Mouse (Mus musculus) gastrocnemius, postnatal 10 days (tissue): ENCODE results near the gene Gm47189. TPM values are rescaled to one million over a fixed set of nuclear protein-coding genes. Genes with fewer than 3 reads are reported as not detected.
"Not testable (repeated sequence)": the region's sequence is repeated elsewhere in the genome, so short reads cannot be mapped to it uniquely, and the experiment has no call there.

ENCODE experiments used
- DNase-seq: peaks from one replicate; pipeline ENCODE4 v3.0.0; 2021; ENCODE audit warnings: mixed read lengths
- long read RNA-seq, 2 experiments: library from polyadenylated mRNA; stranded (forward); transcript quantifications; one replicate each; pipeline ENCODE4 v2.0.0; 2021
- total RNA-seq, 2 experiments: library from RNA; stranded (reverse); gene quantifications; 2 replicates each; pipeline ENCODE4 v1.2.3; 2021

The Gm47189 gene
- not detected for total RNA-seq
- long read RNA-seq, experiment 1, result 0 reads
- long read RNA-seq, experiment 2, result 0 reads

DNA sequence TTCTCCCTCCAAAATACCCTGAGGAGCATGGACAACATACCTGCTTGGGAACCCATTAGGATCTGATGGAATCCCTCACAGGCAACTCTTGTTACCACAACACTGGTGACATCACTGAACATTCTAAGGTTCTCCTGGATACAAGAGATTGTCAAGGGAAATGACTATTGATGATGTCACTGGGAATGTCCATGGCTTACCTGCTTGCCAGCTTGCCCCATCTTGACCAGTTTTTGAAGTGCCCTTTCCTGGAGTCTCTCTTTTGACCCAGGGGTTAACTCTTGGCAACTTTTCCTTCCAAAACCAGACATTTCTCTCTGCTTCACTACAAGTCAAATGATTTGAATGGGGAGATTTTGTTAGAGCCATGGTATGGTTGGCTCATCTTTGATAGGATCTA, at the start of gene Gm47189:
Gene Gm47189, minus strand, starts transcription at position 101 of the 400 bp plus-strand sequence.
- not testable (repeated sequence) for DNase-seq

DNA sequence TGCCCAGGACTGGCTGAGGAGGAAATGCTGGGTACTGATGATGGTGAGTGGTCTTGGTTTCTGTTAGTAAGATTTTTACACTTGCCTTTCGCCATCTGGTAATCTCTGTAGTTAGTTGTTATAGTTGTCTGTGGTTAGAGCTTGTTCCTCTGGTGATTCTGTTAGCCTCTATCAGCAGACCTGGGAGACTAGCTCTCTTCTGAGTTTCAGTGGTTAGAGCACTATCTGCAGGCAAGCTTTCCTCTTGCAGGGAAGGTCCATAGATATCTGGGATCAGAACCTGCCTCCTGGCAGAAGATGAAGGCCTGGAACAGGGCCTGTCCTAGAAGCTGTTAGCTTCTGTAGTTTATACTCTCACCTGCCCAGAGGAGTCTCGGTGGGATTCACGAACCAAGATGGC, 16.3 kb downstream of the Gm47189 start:
- DNase-seq, result not testable (repeated sequence)

DNA sequence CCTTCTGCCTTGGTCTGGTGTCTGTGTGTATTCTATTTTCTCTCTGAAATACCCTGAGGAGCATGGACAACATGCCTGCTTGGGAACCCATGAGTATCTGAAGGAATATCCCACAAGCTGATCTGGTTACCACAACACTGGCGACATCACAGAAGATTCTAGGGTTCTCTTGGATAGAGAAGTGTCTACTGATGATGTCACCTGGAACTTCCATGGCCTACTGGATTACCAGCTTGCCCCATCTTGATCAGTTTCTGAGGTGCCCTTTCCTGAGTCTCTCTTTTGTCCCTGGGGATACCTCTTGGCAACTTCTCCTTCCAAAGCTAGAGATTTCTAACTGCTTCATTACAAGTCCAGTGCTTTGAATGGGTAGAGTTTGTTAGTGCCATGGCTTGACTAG, 21.7 kb downstream of the Gm47189 start, which contains the start of gene Gm7929:
Gene Gm7929, minus strand, starts transcription at position 101 of the 400 bp plus-strand sequence.
- DNase-seq, result not testable (repeated sequence)

DNA sequence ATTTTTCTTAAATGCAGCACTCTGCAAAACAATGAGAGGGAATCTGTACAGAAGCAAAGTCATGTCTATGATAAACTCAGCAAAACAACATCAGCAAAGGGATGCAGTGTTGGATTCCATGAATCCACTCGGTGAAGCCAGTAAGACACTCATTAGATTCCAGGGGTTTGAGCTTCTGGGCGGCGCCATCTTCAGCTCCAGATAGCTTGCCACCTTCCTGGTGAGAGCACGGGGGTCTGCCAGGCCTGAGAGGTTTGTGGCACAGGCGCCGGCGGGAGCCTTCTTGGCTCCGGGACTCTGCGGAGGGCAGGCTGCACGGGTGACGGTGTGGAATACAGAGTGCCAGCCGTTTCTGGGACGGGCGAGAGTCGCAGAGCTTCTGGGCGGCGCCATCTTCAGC, 48.8 kb downstream of the Gm47189 start:
- DNase-seq, result not testable (repeated sequence)

DNA sequence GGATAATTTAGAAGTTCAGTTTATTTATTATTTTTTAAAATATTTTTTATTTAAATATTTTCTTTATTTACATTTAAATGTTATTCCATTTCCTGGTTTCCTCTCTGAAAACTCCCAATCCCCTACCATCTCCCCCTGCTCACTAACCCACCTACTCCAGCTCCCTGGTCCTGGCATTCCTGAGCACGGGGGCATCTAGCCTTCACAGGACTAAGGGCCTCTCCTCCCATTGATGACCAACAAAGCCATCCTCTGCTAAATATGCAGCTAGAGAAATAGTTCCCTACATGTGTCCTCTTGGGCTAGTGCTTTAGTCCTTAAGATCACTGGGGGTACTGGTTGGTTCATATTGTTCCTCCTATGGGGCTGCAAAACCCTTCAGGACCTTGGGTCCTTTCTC, 55.1 kb downstream of the Gm47189 start:
- DNase-seq, result not testable (repeated sequence)

Other genes starting within 250 kb of the Gm47189 start
- not detected for gene Gm7970, start 216.9 kb downstream of the Gm47189 start, total RNA-seq
- not detected for gene 1700049E17Rik2, start 199.2 kb downstream of the Gm47189 start, total RNA-seq
- not detected for gene Gm3072, start 147.8 kb downstream of the Gm47189 start, total RNA-seq
- not detected for gene Gm3676, start 126.0 kb downstream of the Gm47189 start, total RNA-seq
- not detected for gene Gm8068, start 70.6 kb downstream of the Gm47189 start, total RNA-seq
- not detected for gene Gm7929, start 21.8 kb downstream of the Gm47189 start, total RNA-seq
- gene Gm7980, start 134.8 kb upstream of the Gm47189 start, total RNA-seq, result not detected
- gene 1700049E17Rik1, start 152.5 kb upstream of the Gm47189 start, total RNA-seq, result not detected
- not detected for gene 1700024B05Rik, start 171.6 kb upstream of the Gm47189 start, total RNA-seq
- not detected for gene Gm6401, start 195.5 kb upstream of the Gm47189 start, total RNA-seq
- gene Gm3543, start 210.9 kb upstream of the Gm47189 start, total RNA-seq, result not detected